Mouse (Mus musculus) midbrain, embryonic 14.5 days (tissue): Measurements from ENCODE around the gene Cacna1e. TPM values are rescaled to one million over a fixed set of nuclear protein-coding genes. Genes with fewer than 3 reads are reported as not detected.

Source experiments
- ATAC-seq: fragments of 200-750 bp; cut with Nextera tagmentation; 2 replicates; pipeline ENCODE4 v1.8.0; 2017; ENCODE audit warnings: moderate number of reproducible peaks, moderate library complexity; ENCODE audit not compliant: low FRiP score, low TSS enrichment
- DNase-seq: peaks from one replicate; pipeline ENCODE4 v3.0.0-alpha.2; 2015
- H3K27ac ChIP-seq: fragments of 300-500 bp; sonication (generic); replicated peaks from 2 replicates; pipeline ENCODE4 v1.5.1; 2014; ENCODE audit warnings: mild to moderate bottlenecking, low read depth, low read length, moderate library complexity
- H3K27me3 ChIP-seq: fragments of 300-500 bp; sonication (generic); 2 replicates; pipeline ENCODE4 v1.6.1; 2014; ENCODE audit warnings: low read length, control low read depth, mixed read lengths; ENCODE audit not compliant: control insufficient read depth, insufficient read depth
- H3K36me3 ChIP-seq: fragments of 300-500 bp; sonication (generic); 2 replicates; pipeline ENCODE4 v1.6.1; 2014; ENCODE audit warnings: low read length, control low read depth; ENCODE audit not compliant: control insufficient read depth, insufficient read depth
- H3K4me1 ChIP-seq: fragments of 300-500 bp; sonication (generic); 2 replicates; pipeline ENCODE4 v1.6.1; 2014; ENCODE audit warnings: mild to moderate bottlenecking, antibody characterized with exemption, low read length, control low read depth; ENCODE audit not compliant: control insufficient read depth, insufficient read depth
- H3K4me2 ChIP-seq: fragments of 300-500 bp; sonication (generic); 2 replicates; pipeline ENCODE4 v1.6.1; 2014; ENCODE audit warnings: mild to moderate bottlenecking, low read length, moderate library complexity
- H3K4me3 ChIP-seq: fragments of 300-500 bp; sonication (generic); replicated peaks from 2 replicates; pipeline ENCODE4 v1.5.1; 2014; ENCODE audit warnings: low read depth, low read length
- H3K9ac ChIP-seq: fragments of 300-500 bp; sonication (generic); replicated peaks from 2 replicates; pipeline ENCODE4 v1.6.1; 2014; ENCODE audit warnings: mild to moderate bottlenecking, low read length, moderate library complexity
- H3K9me3 ChIP-seq: fragments of 300-500 bp; sonication (generic); 2 replicates; pipeline ENCODE4 v1.6.1; 2016; ENCODE audit warnings: low read length, control low read depth, mixed read lengths; ENCODE audit not compliant: control insufficient read depth
- WGBS: fragments of 180-500 bp; shearing (Covaris S2); extraction: QIAGEN DNeasy Blood & Tissue Kit; methylation state at CpG from one replicate; pipeline ENCODE4 v1.1.7; 2014; 5-methylcytosine and 5-hydroxymethylcytosine counted together
- polyA plus RNA-seq: library from polyadenylated mRNA; unstranded; fragments of >200 nt; fragmentation: Nextera tagmentation; extraction: Ambion mirVana; gene quantifications from 2 replicates; pipeline ENCODE4 v1.2.1, GENCODE M21; 2014

The Cacna1e gene
- polyA plus RNA-seq, 1 experiment from 2014 or later, result 16.8 TPM

DNA sequence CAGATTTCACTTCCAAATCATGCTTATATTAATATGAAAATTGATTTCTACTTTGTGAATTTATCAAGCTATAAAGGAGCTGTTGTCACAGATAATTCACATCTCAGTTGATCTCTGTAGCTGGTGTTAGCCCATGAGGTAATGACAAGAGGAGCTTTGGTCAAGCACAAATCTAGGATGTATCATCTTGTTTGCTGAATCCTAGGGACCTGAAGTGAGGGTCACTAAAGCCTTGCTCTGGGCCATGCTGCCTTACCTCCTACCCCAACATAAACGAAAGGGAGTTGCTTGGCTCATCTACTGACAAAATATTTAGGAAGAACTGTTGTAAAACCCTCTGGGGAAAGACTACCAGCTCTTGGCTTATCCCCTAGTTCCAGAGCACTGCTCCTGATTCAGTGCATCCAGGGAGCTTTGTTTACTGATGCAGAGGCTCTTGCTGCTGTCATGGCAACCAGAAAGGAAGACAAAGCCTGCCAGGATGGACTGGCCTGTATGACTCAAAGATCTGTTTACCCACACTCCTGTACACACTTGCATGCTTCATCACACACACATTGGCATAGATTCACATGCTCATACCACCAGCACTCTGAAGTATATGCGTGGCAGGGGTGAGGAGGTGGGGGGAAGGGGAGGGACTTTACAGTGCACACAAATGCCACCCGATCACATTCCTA is 384.0 kb downstream of the Cacna1e start:
- Histone ChIP-seq H3K9me3 (no peaks in the 10 kb centered on the region), H3K9ac (no peak overlapping the region), H3K4me1 (peaks cover 11% of the 10 kb centered on the region; the same call in 1 of the 2 replicates), H3K4me3 (no peak overlapping the region), H3K4me2 (no peak overlapping the region), H3K27me3 (no peaks in the 10 kb centered on the region), H3K36me3 (no peaks in the 10 kb centered on the region), H3K27ac (peak overlapping the region; percentile 32)
- peak; percentile 80 for ATAC-seq
- 32% methylated on average over 3 of the region's 3 CpGs for WGBS
- peak; percentile 76 for DNase-seq

DNA sequence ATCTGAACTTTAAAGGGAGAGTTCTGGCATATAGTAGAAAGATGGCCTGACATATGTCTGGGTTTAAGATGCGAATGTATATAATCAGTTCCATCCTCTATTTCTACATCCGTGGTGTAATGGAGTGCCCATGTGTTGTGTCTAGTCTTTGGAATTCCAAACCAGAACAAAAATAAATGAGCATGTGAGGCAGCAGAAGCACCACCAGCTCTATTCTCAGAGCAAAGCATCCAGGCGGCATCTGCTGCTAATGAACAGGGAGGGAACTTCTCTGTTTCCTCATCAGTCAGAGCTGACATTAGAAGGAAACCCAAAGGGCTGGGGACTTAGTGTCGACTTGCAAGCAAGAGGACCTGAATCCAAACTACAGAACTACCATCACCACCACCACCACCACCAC is 385.5 kb downstream of the Cacna1e start:
- ATAC-seq (no peak), DNase-seq (no peak)
- Histone ChIP-seq H3K4me2 (no peak overlapping the region), H3K36me3 (no peaks in the 10 kb centered on the region), H3K4me1 (peaks cover 11% of the 10 kb centered on the region; the same call in 1 of the 2 replicates), H3K9ac (no peak overlapping the region), H3K9me3 (no peaks in the 10 kb centered on the region), H3K27me3 (no peaks in the 10 kb centered on the region), H3K4me3 (no peak overlapping the region), H3K27ac (no peak overlapping the region)
- WGBS, result 87% methylated on average over 4 of the region's 4 CpGs

DNA sequence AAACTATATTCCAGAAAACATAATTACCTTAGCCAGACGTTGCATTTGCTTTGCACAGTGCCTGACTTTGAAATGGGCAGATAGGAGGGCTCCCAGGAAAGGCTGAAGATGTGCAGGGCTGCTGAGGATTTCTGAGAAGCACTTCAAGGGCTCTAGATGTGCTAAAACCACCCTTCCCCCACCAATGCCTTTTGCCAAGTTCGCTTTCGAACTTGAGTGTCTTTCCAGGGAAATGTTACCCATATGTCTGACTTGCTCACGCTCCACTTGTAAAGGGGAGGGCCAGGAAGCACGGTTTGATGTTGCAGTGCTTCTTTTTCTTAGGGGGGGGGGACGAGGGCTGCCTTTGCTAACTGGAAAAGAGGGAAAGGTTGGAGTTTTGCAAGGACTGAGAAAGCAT is 393.2 kb downstream of the Cacna1e start:
- ATAC-seq (no peak), DNase-seq (no peak)
- Histone ChIP-seq H3K36me3 (no peaks in the 10 kb centered on the region), H3K27me3 (no peaks in the 10 kb centered on the region), H3K9me3 (no peaks in the 10 kb centered on the region), H3K9ac (no peak overlapping the region), H3K4me3 (no peak overlapping the region), H3K4me1 (no peaks in the 10 kb centered on the region), H3K4me2 (no peak overlapping the region), H3K27ac (no peak overlapping the region)
- 76% methylated on average over 6 of the region's 6 CpGs for WGBS

DNA sequence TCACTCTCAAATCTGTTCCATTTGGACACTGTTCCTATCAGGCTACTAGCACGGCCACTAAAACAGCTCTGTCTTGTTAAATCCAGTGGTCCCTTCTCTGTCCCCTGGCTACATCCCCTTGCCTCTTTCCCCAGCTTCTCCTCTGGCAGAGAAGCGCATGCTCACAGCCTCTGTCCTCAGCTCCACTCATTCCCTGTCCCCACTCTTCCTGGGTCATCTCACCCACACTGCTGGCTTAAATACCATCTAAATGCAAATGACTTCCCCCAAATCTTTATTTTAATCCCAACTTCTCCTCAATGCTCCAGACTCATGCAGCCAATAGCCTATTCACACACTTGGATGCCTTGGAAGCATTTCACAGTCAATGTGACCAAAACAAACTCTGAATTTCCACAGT is 407.6 kb downstream of the Cacna1e start:
- Histone ChIP-seq H3K9ac (no peak overlapping the region), H3K27me3 (no peaks in the 10 kb centered on the region), H3K36me3 (peaks cover 4% of the 10 kb centered on the region), H3K4me1 (no peaks in the 10 kb centered on the region), H3K27ac (no peak overlapping the region), H3K4me3 (no peak overlapping the region), H3K9me3 (no peaks in the 10 kb centered on the region), H3K4me2 (no peak overlapping the region)
- no peak for DNase-seq
- no peak for ATAC-seq
- WGBS, result 85% methylated on average over 2 of the region's 2 CpGs

DNA sequence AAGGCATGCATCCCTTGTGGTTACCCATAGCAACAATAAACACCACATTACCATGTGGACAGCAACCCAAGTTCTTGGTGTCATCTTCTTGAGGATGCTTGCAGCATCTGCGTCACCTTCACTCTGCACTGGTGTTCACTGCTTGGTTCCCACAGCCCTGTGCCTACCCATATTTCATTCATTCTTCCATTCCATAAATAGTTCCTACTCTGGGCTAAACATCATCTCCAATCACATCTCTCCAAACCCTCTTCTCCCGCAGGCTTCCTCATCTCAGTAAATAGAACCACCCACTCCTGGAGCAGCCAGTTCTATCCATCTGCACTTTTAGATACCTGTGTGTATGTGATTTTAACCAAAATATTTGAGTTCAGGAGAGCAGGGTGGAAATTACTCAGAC is 408.6 kb downstream of the Cacna1e start:
- Histone ChIP-seq H3K9ac (no peak overlapping the region), H3K4me2 (no peak overlapping the region), H3K9me3 (no peaks in the 10 kb centered on the region), H3K4me1 (no peaks in the 10 kb centered on the region), H3K27me3 (no peaks in the 10 kb centered on the region), H3K36me3 (peaks cover 10% of the 10 kb centered on the region), H3K4me3 (no peak overlapping the region), H3K27ac (no peak overlapping the region)
- DNase-seq, result no peak
- 97% methylated on average over 2 of the region's 2 CpGs for WGBS
- ATAC-seq, result no peak

DNA sequence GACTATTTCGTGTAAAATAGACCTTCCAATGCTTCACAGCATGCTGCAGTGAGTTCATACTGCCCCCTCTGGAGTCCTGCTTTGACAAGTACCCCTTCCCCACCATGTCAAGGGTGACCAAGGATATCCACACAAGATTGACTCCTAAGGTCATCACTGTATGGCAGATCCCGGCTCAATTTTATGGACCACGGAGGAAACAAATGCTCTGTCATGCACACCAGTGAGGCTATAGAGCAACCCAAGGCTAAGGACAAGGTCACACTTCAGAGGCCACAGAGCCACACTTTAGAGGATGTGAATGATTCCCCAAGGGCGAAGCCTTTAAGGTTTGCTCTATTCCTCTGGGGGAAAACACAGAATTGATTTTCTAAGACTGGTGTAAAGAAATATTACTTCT is 410.1 kb downstream of the Cacna1e start:
- Histone ChIP-seq H3K9me3 (no peaks in the 10 kb centered on the region), H3K27me3 (no peaks in the 10 kb centered on the region), H3K9ac (no peak overlapping the region), H3K4me3 (no peak overlapping the region), H3K36me3 (peaks cover 10% of the 10 kb centered on the region), H3K4me2 (no peak overlapping the region), H3K27ac (no peak overlapping the region), H3K4me1 (no peaks in the 10 kb centered on the region)
- WGBS, result 83% methylated on average over 4 of the region's 4 CpGs
- no peak for DNase-seq
- no peak for ATAC-seq

DNA sequence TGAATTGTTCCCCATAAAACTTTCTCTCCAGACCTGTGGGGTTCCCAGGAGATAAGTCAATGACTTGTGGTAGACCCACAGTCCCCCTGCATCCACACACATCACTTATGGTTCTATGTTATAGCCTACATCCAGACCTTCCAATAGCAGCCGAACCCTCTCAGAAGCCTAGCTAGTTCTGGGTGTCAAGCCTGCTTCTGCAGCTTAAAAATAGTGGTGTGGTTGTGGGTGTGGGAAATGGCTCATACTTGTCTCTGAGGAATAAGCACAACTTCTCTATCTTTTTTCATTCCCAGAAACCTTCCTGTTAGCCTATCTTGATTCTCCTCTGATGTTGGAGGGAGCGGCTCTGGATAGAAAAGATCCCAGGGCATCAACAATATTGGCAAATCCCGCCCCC is 417.0 kb downstream of the Cacna1e start:
- H3K36me3 ChIP-seq, result peaks cover 9% of the 10 kb centered on the region
- no peak overlapping the region for H3K27ac ChIP-seq
- H3K4me1 ChIP-seq, result no peaks in the 10 kb centered on the region
- no peak for ATAC-seq
- H3K4me2 ChIP-seq, result no peak overlapping the region
- 83% methylated on average over 3 of the region's 3 CpGs for WGBS
- no peaks in the 10 kb centered on the region for H3K9me3 ChIP-seq
- DNase-seq, result no peak
- H3K4me3 ChIP-seq, result no peak overlapping the region
- H3K9ac ChIP-seq, result no peak overlapping the region
- H3K27me3 ChIP-seq, result no peaks in the 10 kb centered on the region

DNA sequence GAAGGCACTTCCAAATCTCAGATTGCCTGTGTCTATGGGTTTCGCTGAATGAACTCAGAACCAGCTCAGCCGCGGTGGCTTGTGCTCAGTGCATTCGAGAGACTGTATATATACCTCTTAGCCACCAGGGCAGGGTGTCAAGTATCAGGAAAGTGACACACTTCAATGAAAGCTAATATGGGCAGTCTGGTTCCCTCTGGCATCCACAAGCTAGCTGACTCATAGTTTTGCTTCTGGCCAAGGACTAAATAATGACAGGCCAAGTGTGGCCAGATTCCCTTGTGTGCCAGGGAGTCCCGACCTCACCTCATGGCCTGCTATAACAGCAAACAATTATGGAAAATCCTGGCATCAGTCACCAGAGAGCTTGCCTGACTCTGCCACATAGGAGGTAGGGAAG is 422.8 kb downstream of the Cacna1e start:
- WGBS, result 91% methylated on average over 5 of the region's 5 CpGs
- no peak for DNase-seq
- H3K9me3 ChIP-seq, result no peaks in the 10 kb centered on the region
- H3K4me3 ChIP-seq, result no peak overlapping the region
- no peak overlapping the region for H3K9ac ChIP-seq
- no peaks in the 10 kb centered on the region for H3K36me3 ChIP-seq
- ATAC-seq, result no peak
- no peak overlapping the region for H3K27ac ChIP-seq
- H3K4me1 ChIP-seq, result no peaks in the 10 kb centered on the region
- H3K4me2 ChIP-seq, result no peak overlapping the region
- H3K27me3 ChIP-seq, result no peaks in the 10 kb centered on the region

DNA sequence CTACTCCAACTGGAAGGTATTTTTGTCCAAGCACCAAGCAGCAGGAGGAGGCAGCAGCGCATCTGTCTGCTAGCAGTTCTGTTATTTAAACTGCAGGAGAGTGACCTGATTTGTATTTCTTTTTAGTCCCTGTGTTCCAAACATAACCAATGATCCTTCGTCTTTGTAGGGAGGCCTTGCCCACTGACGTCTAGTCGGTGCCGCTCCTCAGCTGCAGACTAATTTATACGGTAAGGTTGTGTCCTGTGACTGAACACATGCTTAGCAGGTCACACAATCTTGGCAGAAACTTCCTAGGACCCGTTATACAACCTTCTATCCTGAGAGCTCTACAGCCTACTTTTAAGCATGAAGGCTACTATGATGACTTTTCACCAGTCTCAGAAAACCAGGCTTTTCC is 424.2 kb downstream of the Cacna1e start:
- Histone ChIP-seq H3K36me3 (no peaks in the 10 kb centered on the region), H3K4me3 (no peak overlapping the region), H3K4me2 (no peak overlapping the region), H3K9me3 (no peaks in the 10 kb centered on the region), H3K9ac (no peak overlapping the region), H3K27ac (no peak overlapping the region), H3K4me1 (no peaks in the 10 kb centered on the region), H3K27me3 (no peaks in the 10 kb centered on the region)
- no peak for DNase-seq
- no peak for ATAC-seq
- 92% methylated on average over 7 of the region's 7 CpGs for WGBS
